Mouse (Mus musculus): ENCODE data around the gene Gpatch4. TPM values are rescaled to one million over a fixed set of nuclear protein-coding genes. Genes with fewer than 3 reads are reported as not detected.

Gpatch4 gene
- total and polyA plus RNA-seq, 3 experiments, result 105 to 240 (median 135) TPM

DNA sequence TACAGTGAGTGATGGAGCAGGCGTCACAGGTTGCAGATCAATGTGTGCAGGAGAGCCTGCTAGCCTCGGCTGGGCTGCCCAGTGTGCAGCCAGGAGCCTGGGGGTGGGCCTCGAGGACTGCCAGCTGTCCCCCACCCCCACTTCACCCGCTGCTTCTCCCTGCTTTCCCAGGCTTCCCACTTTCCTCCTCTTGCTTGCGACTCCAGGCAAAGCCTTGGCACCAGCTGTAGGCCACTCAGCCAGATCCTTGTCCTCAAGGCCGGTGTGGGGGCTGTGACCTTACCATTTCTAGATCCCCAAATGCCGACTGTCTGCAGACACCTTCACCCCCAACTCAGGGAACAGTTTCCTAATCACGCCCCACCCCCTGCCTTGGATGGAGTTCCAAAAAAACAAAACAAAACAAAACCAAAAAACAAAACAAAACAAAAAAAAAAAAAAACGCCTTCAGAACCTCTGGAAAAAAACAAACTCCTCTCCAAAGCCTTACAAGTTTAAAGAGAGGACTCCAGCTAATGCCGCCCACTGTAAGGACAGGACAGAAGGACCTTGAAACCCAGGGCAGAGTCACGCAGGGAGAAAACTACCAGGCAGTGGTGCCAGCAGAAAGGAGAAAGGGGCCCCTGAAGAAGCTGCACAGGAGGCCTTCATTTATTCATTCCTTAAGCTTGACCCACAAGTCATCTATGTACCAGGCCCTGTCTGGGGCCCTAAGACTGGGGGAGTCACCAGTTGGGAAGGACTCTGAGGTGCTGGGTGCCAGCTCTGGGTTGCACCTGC is 41.9 kb upstream of the Gpatch4 start:
- Histone ChIP-seq H3K9me3 (replicated peaks; ENCODE audit: insufficient read depth, low read length) (no peaks in the 10 kb centered on the region), H3K9ac (ENCODE audit: control insufficient read depth, low read depth, low read length, poor library complexity, severe bottlenecking) (no peak overlapping the region), H3K27me3 (ENCODE audit: control insufficient read depth in 1 of 2, insufficient read depth in 2 of 2, low read length in 2 of 2) (no peaks in the 10 kb centered on the region; a peak in 1 of 4 replicates), H3K79me2 (ENCODE audit: control insufficient read depth, insufficient read depth, low read length, poor library complexity) (no peaks in the 10 kb centered on the region), H3K4me3 (ENCODE audit: control insufficient read depth in 1 of 2, insufficient read depth in 1 of 2, low read depth in 2 of 2, low read length in 2 of 2) (no peak overlapping the region), H3K27ac (ENCODE audit: control insufficient read depth, low read depth, low read length) (no peak overlapping the region), H3K36me3 (ENCODE audit: control insufficient read depth in 1 of 2, insufficient read depth in 2 of 2, low read length in 2 of 2) (no peaks in the 10 kb centered on the region), H3K4me1 (ENCODE audit: control insufficient read depth in 1 of 2, insufficient read depth in 2 of 2, low read length in 2 of 2) (no peaks in the 10 kb centered on the region)
- DNase-seq (ENCODE audit: low read depth, low spot score), result no peak
- no peak for TF ChIP-seq ZNF384 (IDR thresholded peaks at IDR 0.05; ENCODE audit: low read depth, low read length)
- no peak for TF ChIP-seq RCOR1 (IDR thresholded peaks at IDR 0.05; ENCODE audit: low read depth, low read length)
- TF ChIP-seq USF2 (IDR thresholded peaks at IDR 0.05; ENCODE audit: borderline replicate concordance in 1 of 2, insufficient read depth in 1 of 2, low read depth in 1 of 2, low read length in 2 of 2), result no peak
- no peak for TF ChIP-seq E2F4 (IDR thresholded peaks at IDR 0.05; ENCODE audit: borderline replicate concordance, low read depth, low read length)
- TF ChIP-seq BHLHE40 (IDR thresholded peaks at IDR 0.05; ENCODE audit: borderline replicate concordance, low read depth, low read length), result no peak
- no peak for TF ChIP-seq JUND (IDR thresholded peaks at IDR 0.05; ENCODE audit: low read depth, low read length)
- TF ChIP-seq NELFE (IDR thresholded peaks at IDR 0.05; ENCODE audit: low read depth, low read length), result no peak
- TF ChIP-seq MEF2A (IDR thresholded peaks at IDR 0.05; ENCODE audit: extremely low read depth, insufficient replicate concordance, low read depth, low read length, poor library complexity, severe bottlenecking), result no peak

DNA sequence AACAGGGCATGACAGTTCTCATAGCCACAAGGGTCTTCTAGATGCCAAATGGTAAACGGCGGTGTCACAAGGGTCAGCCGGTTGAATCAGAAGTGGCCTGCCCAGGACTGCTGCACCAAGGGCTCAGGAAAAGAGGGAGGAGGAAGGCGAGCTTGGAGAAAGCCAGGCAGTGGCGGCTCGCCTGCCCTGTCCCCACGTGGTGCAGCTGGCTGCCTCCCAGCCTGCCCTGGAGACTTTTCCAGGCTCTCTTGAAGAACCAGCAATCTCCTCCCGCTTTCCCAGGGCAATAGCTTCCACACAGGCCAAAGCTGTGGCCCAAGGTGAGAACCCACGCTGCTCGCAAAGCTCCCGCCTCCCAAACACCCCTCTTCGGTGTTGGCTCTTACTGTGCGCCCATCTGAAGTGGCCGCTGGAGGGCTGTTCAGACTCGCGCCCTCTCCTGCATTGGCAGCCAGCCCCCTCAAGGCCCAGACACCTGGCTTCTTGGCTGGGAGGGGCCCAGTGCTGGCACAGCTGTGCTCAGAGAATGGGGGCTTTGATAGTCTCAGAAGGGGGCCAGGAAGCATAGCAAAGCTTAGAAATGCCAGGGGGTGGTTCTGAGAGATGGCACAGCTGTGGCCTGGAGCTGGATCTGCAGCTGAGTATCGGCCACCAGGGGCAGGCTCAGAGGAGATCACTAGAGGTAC is 40.5 kb upstream of the Gpatch4 start:
- no peaks in the 10 kb centered on the region for H3K36me3 ChIP-seq (ENCODE audit: control insufficient read depth in 1 of 2, insufficient read depth in 2 of 2, low read length in 2 of 2)
- TF ChIP-seq TCF12 (IDR thresholded peaks at IDR 0.05; ENCODE audit: low read depth, low read length), result no peak
- TF ChIP-seq KAT2A (conservative IDR thresholded peaks at IDR 0.05; ENCODE audit: low read depth, low read length), result no peak
- no peak for TF ChIP-seq SIN3A (IDR thresholded peaks at IDR 0.05; ENCODE audit: low read length)
- TF ChIP-seq EP300 (IDR thresholded peaks at IDR 0.05; ENCODE audit: low read depth in 1 of 2, low read length in 2 of 2), result no peak
- TF ChIP-seq NELFE (IDR thresholded peaks at IDR 0.05; ENCODE audit: low read depth, low read length), result no peak
- no peak for TF ChIP-seq POLR2AphosphoS2 (IDR thresholded peaks at IDR 0.05; ENCODE audit: low read length)
- no peak for TF ChIP-seq ZC3H11A (IDR thresholded peaks at IDR 0.05; ENCODE audit: low read depth, low read length)
- no peak for TF ChIP-seq BHLHE40 (IDR thresholded peaks at IDR 0.05; ENCODE audit: borderline replicate concordance, low read depth, low read length)
- no peak for TF ChIP-seq POLR2AphosphoS5 (IDR thresholded peaks at IDR 0.05; ENCODE audit: borderline replicate concordance, low read depth, low read length)
- TF ChIP-seq RAD21 (IDR thresholded peaks at IDR 0.05; ENCODE audit: low read depth, low read length), result no peak
- H3K27me3 ChIP-seq (ENCODE audit: control insufficient read depth in 1 of 2, insufficient read depth in 2 of 2, low read length in 2 of 2), result no peaks in the 10 kb centered on the region; a peak in 1 of 4 replicates
- H3K79me2 ChIP-seq (ENCODE audit: control insufficient read depth, insufficient read depth, low read length, poor library complexity), result no peaks in the 10 kb centered on the region
- no peak overlapping the region for H3K4me3 ChIP-seq (ENCODE audit: control insufficient read depth in 1 of 2, insufficient read depth in 1 of 2, low read depth in 2 of 2, low read length in 2 of 2)
- DNase-seq (ENCODE audit: low read depth, low spot score), result no peak
- H3K4me1 ChIP-seq (ENCODE audit: control insufficient read depth in 1 of 2, insufficient read depth in 2 of 2, low read length in 2 of 2), result no peaks in the 10 kb centered on the region
- H3K9me3 ChIP-seq (replicated peaks; ENCODE audit: insufficient read depth, low read length), result no peaks in the 10 kb centered on the region
- H3K9ac ChIP-seq (ENCODE audit: control insufficient read depth, low read depth, low read length, poor library complexity, severe bottlenecking), result no peak overlapping the region
- H3K27ac ChIP-seq (ENCODE audit: control insufficient read depth, low read depth, low read length), result no peak overlapping the region
